Mouse (Mus musculus) bone marrow macrophage, adult 2 months (primary cell): Measurements from ENCODE around the gene Sort1. TPM values are rescaled to one million over a fixed set of nuclear protein-coding genes. Genes with fewer than 3 reads are reported as not detected.

Experiments
- H3K27ac ChIP-seq: 2 replicates; pipeline ENCODE4 v1.5.1; 2012; ENCODE audit warnings: low read depth, low read length; ENCODE audit not compliant: insufficient read depth
- H3K4me1 ChIP-seq: 2 replicates; pipeline ENCODE4 v1.6.1; 2012; ENCODE audit warnings: low read length; ENCODE audit not compliant: control insufficient read depth, insufficient read depth
- H3K4me3 ChIP-seq: 2 replicates; pipeline ENCODE4 v1.5.1; 2012; ENCODE audit warnings: mild to moderate bottlenecking, low read length, moderate library complexity; ENCODE audit not compliant: insufficient read depth
- CTCF ChIP-seq: IDR thresholded peaks from 2 replicates; pipeline ENCODE4 v1.5.1; 2012; ENCODE audit warnings: low read depth, mild to moderate bottlenecking, low read length, moderate library complexity
- POLR2A ChIP-seq: IDR thresholded peaks from 2 replicates; pipeline ENCODE4 v1.6.1; 2012; ENCODE audit warnings: mild to moderate bottlenecking, low read depth, low read length, borderline replicate concordance
- polyA plus RNA-seq: library from polyadenylated mRNA; stranded (reverse); fragments of >200 nt; gene quantifications from 2 replicates; pipeline ENCODE4 v1.2.4, GENCODE M21; 2012; ENCODE audit not compliant: missing spikeins, insufficient read depth, insufficient read length

Sort1 gene
- polyA plus RNA-seq, 1 experiment = 33.3 TPM

DNA sequence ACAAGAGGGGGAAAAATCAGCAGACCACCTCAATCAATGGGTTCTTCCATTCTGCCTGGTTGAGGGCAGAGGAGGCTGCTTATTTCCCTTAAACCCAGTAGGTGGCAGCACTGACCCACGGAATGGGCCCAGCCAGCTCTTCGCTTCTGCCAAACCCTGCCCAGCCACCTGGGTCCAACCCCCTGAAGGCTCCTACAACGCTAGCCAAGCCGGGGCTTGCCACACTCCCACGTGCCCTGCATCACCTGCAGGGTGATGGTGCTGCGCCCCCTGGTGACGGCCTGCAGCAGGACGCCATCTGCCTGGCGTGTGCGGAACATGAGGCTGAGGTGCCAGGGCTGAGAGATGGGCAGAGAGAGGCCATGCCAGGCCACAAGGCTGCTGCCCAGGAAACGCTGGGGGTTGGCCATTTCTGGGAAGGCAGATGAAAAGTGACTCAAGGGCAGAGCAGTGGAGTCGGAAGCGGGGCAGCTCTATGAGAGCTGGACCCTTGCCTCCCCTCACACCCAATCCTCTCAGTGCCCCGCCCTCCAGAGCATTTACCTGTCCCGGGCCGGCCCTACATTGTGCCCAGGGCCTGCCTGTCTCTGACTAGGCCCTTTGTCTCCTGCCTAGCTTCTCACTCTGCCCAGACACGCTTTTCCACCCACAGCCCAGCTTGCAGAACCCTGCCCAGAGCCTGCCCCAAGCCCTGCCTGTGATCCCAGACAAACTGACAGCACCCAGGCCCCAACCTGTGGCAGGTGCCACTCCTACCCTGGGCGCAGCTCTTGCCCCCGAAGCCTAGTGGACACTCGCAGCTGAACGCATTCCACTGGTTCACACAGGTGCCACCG is 118.0 kb downstream of the Sort1 start:
- Histone ChIP-seq H3K4me1 (no peaks in the 10 kb centered on the region), H3K27ac (no peak overlapping the region), H3K4me3 (no peak overlapping the region)
- peak; percentile 98 for TF ChIP-seq CTCF
- TF ChIP-seq POLR2A = no peak

DNA sequence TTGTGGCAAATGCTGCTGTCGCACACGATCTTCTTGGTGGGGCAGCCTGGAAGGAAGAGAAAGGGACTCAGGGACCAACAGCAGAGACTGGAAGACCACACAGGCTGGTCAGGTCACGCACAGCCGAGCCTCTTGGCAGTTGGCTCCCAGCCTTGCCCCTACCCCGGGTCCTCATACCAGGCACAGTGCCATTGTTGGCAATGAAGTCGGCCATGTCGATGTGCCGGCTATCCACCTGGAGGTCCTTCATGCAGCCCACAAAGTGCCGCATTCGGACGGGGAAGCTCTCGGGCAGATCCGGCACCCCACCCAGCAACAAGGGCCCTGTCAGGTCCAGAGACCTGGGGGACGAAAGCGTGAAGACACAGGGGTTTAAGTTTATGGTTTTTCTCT is 118.6 kb downstream of the Sort1 start:
- TF ChIP-seq POLR2A = no peak
- TF ChIP-seq CTCF = no peak
- Histone ChIP-seq H3K4me1 (no peaks in the 10 kb centered on the region), H3K4me3 (no peak overlapping the region), H3K27ac (no peak overlapping the region)

DNA sequence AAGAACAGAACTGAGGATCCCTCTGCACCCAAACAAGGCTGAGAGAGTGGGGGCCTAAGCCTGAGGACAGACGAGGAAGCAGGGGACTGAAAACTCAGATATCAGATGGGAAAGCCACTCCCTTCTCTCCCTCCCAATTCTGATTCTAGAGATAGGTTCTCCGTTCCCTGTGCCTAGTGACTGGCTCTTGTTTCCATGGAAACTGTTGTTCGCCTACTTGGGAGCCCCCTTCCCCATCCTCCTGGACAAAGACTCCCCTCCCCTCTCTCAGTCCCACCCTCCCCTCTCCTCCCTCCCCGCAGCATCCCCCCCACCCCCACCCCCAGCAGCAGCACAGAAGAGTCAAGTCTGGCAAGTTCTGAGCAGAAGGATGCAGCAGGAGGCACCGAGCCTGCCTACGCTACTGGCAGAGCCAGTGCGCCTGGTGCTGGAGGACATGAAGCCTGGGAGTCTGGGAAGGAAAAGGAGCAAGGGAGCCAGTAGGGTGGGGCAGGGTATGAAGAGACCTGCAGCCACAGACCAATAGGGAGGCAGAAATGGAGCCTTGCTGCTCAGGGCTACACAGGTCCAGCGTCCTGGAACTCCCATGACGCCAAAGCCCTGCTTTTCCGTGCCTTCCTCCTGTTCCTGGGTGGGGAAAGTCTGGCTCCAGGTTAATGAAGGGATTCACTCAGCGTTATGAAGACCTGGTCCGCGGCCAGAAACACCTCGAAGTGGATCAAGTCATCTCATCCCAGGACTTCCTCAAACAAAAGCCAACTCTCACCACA is 121.8 kb downstream of the Sort1 start:
- TF ChIP-seq CTCF = no peak
- no peak for TF ChIP-seq POLR2A
- H3K4me1 ChIP-seq = no peaks in the 10 kb centered on the region
- no peak overlapping the region for H3K27ac ChIP-seq
- no peak overlapping the region for H3K4me3 ChIP-seq

DNA sequence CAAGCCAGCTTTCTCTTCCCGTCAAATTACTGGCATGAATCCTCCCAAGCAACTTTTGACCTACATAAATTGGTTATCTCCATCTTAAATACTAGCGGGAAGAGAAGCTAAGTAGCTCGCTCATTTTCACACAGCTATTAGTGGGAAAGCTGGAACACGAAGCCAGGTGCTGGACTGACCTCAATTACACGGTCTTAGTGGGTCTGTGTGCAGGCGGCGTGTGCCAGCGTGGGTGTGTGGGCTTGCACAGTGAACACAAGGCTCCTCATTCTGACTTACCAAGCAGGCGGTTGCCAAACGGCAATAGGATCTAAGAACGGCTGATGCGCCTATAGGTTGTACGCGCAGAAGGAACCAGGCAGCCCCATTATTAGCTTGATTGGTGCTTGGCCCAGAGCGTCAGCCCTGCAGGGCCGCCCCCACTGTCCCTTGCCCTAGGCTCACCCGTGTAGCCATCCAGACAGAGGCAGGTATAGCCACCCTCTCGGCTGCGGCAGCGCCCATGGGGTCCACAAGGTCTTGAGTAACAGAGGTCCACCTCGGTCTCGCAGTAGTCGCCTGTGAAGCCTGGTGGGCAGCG is 122.5 kb downstream of the Sort1 start:
- TF ChIP-seq CTCF (no peak), POLR2A (no peak)
- no peaks in the 10 kb centered on the region for H3K4me1 ChIP-seq
- H3K4me3 ChIP-seq = no peak overlapping the region
- no peak overlapping the region for H3K27ac ChIP-seq

DNA sequence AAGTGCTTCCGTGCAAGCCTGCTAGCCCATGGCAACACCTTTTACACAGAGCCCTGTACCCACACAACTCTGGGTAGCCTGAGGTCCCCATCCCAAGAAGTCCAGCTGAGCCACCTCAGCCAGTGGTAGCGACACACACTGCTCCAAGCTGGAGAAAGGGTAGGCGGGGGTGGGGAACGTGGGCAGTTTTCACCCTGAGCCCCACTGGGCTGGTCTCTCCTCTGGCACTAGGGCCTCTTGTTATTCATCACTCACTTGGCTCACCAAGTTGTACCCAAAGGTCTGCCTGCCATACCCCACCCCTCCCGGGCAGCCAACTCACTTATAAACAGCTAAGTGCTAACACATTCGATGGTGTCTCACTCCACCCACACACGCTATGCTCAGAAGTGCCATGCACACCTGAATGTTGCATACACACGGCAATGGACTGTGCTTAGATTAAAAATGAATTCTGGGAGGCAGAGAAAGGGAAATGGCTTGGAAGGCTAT is 124.7 kb downstream of the Sort1 start:
- no peaks in the 10 kb centered on the region for H3K4me1 ChIP-seq
- no peak for TF ChIP-seq POLR2A
- TF ChIP-seq CTCF = no peak
- H3K27ac ChIP-seq = no peak overlapping the region
- no peak overlapping the region for H3K4me3 ChIP-seq

DNA sequence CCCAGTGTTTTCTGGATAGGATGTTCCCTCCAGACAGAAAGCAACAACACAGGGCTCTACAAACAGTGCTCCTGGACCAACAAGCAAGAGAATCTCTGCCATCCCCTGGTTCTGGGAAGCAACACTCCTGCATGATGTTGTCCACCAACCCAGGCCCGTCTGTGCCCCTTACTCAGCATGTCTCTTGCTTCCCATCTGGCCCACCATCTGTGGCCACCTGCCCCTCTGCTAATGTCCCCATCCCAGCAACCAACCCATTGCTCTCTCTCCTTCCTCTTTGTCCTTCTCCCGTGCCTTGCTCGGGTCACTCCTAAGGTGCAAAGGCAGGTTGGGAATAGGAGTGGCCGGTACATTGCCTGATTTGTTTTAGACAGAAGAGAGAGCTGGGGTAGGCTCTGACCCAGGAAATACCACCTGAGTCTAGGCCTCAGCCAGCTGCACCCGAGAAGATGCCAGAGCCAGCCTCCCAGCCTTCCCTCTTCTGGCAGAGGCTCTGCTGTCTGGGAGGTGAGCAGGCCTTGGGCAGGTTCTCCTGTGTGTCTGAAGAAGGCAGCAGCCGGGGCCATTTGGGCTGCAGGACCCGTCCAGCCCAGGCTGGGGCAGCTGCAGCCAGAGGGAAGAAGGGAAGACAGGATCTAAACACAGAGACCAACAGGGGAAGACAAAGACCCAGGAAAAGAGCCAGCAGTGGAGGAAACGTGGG is 125.9 kb downstream of the Sort1 start:
- Histone ChIP-seq H3K4me3 (no peak overlapping the region), H3K4me1 (no peaks in the 10 kb centered on the region), H3K27ac (no peak overlapping the region)
- TF ChIP-seq POLR2A (no peak), CTCF (no peak)

DNA sequence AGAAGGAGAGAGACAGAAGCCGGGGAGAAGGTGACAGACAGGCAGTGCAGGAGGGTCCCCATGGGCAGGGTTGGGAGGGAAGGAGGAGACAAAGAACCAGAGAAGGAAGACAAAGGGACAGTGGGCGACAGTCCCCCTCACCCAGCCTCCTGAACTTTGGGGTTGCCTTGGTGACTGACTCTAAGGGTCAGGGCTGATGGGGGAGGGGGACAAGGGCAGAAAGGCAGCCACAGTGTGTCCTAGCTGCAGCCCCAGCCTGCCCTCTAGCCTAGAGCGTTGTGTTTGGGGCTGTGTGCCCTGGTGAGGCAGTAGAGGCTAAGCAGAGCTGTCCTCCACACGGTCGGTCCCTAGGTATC is 126.5 kb downstream of the Sort1 start:
- Histone ChIP-seq H3K27ac (no peak overlapping the region), H3K4me1 (no peaks in the 10 kb centered on the region), H3K4me3 (no peak overlapping the region)
- no peak for TF ChIP-seq POLR2A
- TF ChIP-seq CTCF = no peak

Other genes starting within 250 kb of the Sort1 start
- gene Gstm4, start 239.2 kb upstream of the Sort1 start, polyA plus RNA-seq = 10.1 and 10.7 TPM in 2 replicates
- gene Ampd2, start 197.4 kb upstream of the Sort1 start, polyA plus RNA-seq = 22.4 and 23.8 TPM in 2 replicates
- not detected in 2 replicates for gene Gnat2, start 191.3 kb upstream of the Sort1 start, polyA plus RNA-seq
- 61.2 and 65.1 TPM in 2 replicates for gene Gnai3, start 137.9 kb upstream of the Sort1 start, polyA plus RNA-seq
- gene Gpr61, start 129.2 kb upstream of the Sort1 start, polyA plus RNA-seq = not detected in 2 replicates
- 3.3 and 5.7 TPM in 2 replicates for gene Amigo1, start 97.7 kb upstream of the Sort1 start, polyA plus RNA-seq
- 10.1 and 11.6 TPM in 2 replicates for gene Cyb561d1, start 82.9 kb upstream of the Sort1 start, polyA plus RNA-seq
- 5.6 and 6.4 TPM in 2 replicates for gene Atxn7l2, start 73.1 kb upstream of the Sort1 start, polyA plus RNA-seq
- gene Sypl2, start 57.4 kb upstream of the Sort1 start, polyA plus RNA-seq = not detected in 2 replicates
- 128 and 156 TPM in 2 replicates for gene Psma5, start 27.2 kb upstream of the Sort1 start, polyA plus RNA-seq
- gene Mybphl, start 80.8 kb downstream of the Sort1 start, polyA plus RNA-seq = not detected in 2 replicates
- gene Psrc1, start 99.8 kb downstream of the Sort1 start, polyA plus RNA-seq = 15.3 and 26.1 TPM in 2 replicates
- gene Celsr2, start 131.5 kb downstream of the Sort1 start, polyA plus RNA-seq = 1.3 and 1.7 TPM in 2 replicates
- gene Sars, start 161.1 kb downstream of the Sort1 start, polyA plus RNA-seq = 78.0 and 83.3 TPM in 2 replicates